Mouse (Mus musculus) ES-E14 (cell line): ENCODE data around the gene Lmntd1. TPM values are rescaled to one million over a fixed set of nuclear protein-coding genes. Genes with fewer than 3 reads are reported as not detected.

ENCODE experiments used
- DNase-seq: peaks from one replicate; pipeline ENCODE4 v3.0.0-alpha.2; 2013; ENCODE audit warnings: low read depth, low spot score
- H3K27ac ChIP-seq: 2 replicates; pipeline ENCODE4 v1.5.1; 2012; ENCODE audit warnings: low read depth, mild to moderate bottlenecking, low read length, moderate library complexity, mixed read lengths; ENCODE audit not compliant: poor library complexity, insufficient read depth, severe bottlenecking
- H3K36me3 ChIP-seq: 2 replicates; pipeline ENCODE4 v1.6.1; 2012; ENCODE audit warnings: mild to moderate bottlenecking, low read length, moderate library complexity, mixed read lengths; ENCODE audit not compliant: control insufficient read depth, poor library complexity, insufficient read depth, severe bottlenecking
- H3K4me1 ChIP-seq, 2 experiments: fragments of 150-350 bp in 1 of 2; sonication (generic) in 1 of 2; 2 replicates each; pipeline ENCODE4 v1.6.1; 2012; ENCODE audit warnings: low read length in 2 of 2, mild to moderate bottlenecking in 1 of 2, mixed read lengths in 1 of 2; ENCODE audit not compliant: control insufficient read depth in 2 of 2, insufficient read depth in 2 of 2, poor library complexity in 1 of 2
- H3K4me3 ChIP-seq, 2 experiments: fragments of 150-350 bp in 1 of 2; sonication (generic) in 1 of 2; 2 replicates each; pipeline ENCODE4 v1.5.1; 2012; ENCODE audit warnings: low read length in 2 of 2, low read depth in 1 of 2, mild to moderate bottlenecking in 1 of 2, mixed read lengths in 1 of 2; ENCODE audit not compliant: insufficient read depth in 1 of 2, poor library complexity in 1 of 2, severe bottlenecking in 1 of 2
- H3K9ac ChIP-seq: 2 replicates; pipeline ENCODE4 v1.6.1; 2012; ENCODE audit warnings: low read depth, mild to moderate bottlenecking, low read length, mixed read lengths; ENCODE audit not compliant: poor library complexity, insufficient read depth, severe bottlenecking
- H3K9me3 ChIP-seq: fragments of 150-350 bp; sonication (generic); 2 replicates; pipeline ENCODE4 v1.6.1; 2012; ENCODE audit warnings: low read depth, mild to moderate bottlenecking, low read length; ENCODE audit not compliant: control insufficient read depth, insufficient read depth
- CHD2 ChIP-seq: IDR thresholded peaks from 2 replicates; pipeline ENCODE4 v1.6.1; 2014; ENCODE audit warnings: mild to moderate bottlenecking, low read depth, low read length, inconsistent platforms
- HCFC1 ChIP-seq: IDR thresholded peaks from 2 replicates; pipeline ENCODE4 v1.6.1; 2012; ENCODE audit warnings: low read length, inconsistent platforms, borderline replicate concordance; ENCODE audit not compliant: insufficient read depth
- MAFK ChIP-seq: IDR thresholded peaks from 2 replicates; pipeline ENCODE4 v1.6.1; 2014; ENCODE audit warnings: mild to moderate bottlenecking, low read depth, low read length, inconsistent platforms; ENCODE audit not compliant: insufficient read depth
- ZC3H11A ChIP-seq: IDR thresholded peaks from 2 replicates; pipeline ENCODE4 v1.6.1; 2012; ENCODE audit warnings: low read depth, mild to moderate bottlenecking, inconsistent platforms, low read length, borderline replicate concordance
- ZNF384 ChIP-seq: IDR thresholded peaks from 2 replicates; pipeline ENCODE4 v1.6.1; 2012; ENCODE audit warnings: low read depth, low read length, inconsistent platforms
- in situ Hi-C, 2 experiments: fragments of 600-800 bp; cut with MboI; formaldehyde crosslinking; loops; one replicate each; pipeline ENCODE4 v1.15.1; 2025; ENCODE audit warnings: low sequenced_read_pairs in 2 of 2, inconsistent platforms in 1 of 2; ENCODE audit not compliant: unreplicated experiment in 2 of 2
- total RNA-seq: library from RNA; depleted of rRNA; stranded (reverse); fragments of 300-350 nt; gene quantifications from 2 replicates; pipeline ENCODE4 v1.2.3, GENCODE M21; 2012

Gene Lmntd1
- total RNA-seq, 1 experiment: not detected

DNA sequence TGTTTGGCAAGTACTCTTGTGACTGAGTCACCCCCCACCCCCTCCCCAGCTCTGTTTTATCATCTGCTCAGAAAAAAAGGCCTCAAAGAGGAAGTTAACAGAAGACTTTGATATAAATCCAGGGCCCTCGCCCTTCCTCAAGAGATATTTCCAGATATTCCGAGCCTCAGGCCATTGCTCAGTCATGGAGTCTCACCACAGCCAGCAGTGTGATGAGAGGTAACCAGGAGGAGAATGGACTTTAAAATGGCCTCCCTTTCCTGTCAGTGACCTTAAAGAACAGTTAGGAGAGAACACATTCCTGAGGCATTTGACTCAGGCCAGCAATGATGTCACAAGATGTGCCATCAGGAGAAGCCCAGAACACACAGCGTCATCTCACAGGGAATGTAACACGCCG is 175.3 kb downstream of the Lmntd1 start:
- Histone ChIP-seq H3K9me3 (no peaks in the 10 kb centered on the region), H3K4me3 (no peak overlapping the region), H3K27ac (no peak overlapping the region), H3K36me3 (no peaks in the 10 kb centered on the region), H3K9ac (no peak overlapping the region), H3K4me1 (peaks cover 0 to 2% of the 10 kb centered on the region in 2 experiments; a peak in 1 of 4 replicates)
- no peak for DNase-seq
- TF ChIP-seq ZNF384 (no peak), ZC3H11A (no peak), MAFK (no peak), CHD2 (no peak), HCFC1 (no peak)
- in situ Hi-C loops: no loop called here

DNA sequence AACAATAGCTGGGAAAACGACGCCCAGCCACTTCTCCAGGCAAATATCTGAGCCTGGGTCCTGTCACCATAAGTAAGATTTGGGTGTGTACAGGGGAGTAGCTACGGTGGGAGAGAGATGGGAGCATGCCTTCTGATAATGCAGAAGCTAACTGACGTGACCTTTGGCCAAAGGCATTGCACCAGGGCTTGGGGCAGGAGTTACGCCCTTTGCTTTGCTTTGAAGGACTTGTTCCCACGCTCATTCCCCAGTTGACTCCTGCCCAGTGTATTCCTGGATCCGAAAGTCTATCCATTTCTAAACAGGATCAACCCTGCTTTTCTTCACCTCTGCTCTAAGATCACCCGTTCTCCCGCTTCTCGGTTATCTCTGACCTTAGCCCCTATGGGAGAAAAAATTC is 178.4 kb downstream of the Lmntd1 start:
- no peaks in the 10 kb centered on the region for H3K36me3 ChIP-seq
- no peak overlapping the region for H3K27ac ChIP-seq
- peaks cover 0 to 2% of the 10 kb centered on the region in 2 experiments; a peak in 1 of 4 replicates for H3K4me1 ChIP-seq
- in situ Hi-C loops: no loop called here
- no peak overlapping the region for H3K9ac ChIP-seq
- H3K9me3 ChIP-seq: no peaks in the 10 kb centered on the region
- TF ChIP-seq MAFK (no peak), ZNF384 (no peak), ZC3H11A (no peak), HCFC1 (no peak), CHD2 (no peak)
- no peak for DNase-seq
- no peak overlapping the region for H3K4me3 ChIP-seq

DNA sequence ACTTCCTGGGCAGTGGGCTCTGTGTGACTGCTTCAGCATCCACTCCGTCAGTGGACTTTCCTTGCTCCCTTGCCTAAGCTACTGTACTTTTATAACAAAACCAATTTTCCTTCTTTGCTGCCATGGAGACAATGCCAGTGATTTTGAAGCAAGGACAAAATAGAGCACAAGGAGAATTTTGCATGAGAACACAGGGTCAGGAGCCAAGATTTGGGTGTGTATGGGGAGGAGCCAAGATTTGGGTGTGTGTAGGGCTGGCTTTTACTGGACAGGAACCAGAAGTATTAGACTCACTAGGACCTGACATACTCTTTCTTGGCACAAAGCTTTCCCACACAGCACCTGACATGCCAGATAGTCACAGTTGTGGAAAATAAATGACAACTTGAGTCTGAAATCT is 179.0 kb downstream of the Lmntd1 start:
- Histone ChIP-seq H3K9me3 (no peaks in the 10 kb centered on the region), H3K4me1 (peaks cover 0 to 2% of the 10 kb centered on the region in 2 experiments; a peak in 1 of 4 replicates), H3K9ac (no peak overlapping the region), H3K36me3 (no peaks in the 10 kb centered on the region), H3K4me3 (no peak overlapping the region), H3K27ac (no peak overlapping the region)
- no peak for DNase-seq
- in situ Hi-C loops: no loop called here
- no peak for TF ChIP-seq CHD2
- no peak for TF ChIP-seq MAFK
- no peak for TF ChIP-seq HCFC1
- no peak for TF ChIP-seq ZNF384
- TF ChIP-seq ZC3H11A: no peak

DNA sequence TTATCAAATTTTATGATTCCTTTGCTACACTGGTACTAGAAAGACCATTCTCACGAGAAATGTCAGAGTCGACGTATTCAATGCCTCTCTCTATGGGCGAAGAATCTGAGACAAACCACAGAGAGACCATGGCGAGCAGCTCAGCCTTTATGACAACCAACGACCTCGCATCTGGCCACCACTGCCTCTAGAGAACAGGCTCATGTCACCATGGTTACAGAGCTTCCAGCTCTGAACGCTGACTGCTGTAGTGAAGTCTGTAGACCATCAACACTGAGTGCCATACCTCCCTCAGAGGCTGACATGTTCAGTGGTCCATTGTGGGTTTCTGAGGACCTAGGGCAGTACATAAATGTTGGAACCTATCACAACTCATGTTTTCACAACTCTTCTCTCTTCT is 180.2 kb downstream of the Lmntd1 start:
- no peak for DNase-seq
- TF ChIP-seq ZNF384 (no peak), ZC3H11A (no peak), MAFK (no peak), CHD2 (no peak), HCFC1 (no peak)
- Histone ChIP-seq H3K9ac (no peak overlapping the region), H3K4me1 (peaks cover 0 to 2% of the 10 kb centered on the region in 2 experiments; a peak in 1 of 4 replicates), H3K27ac (no peak overlapping the region), H3K36me3 (no peaks in the 10 kb centered on the region), H3K9me3 (no peaks in the 10 kb centered on the region), H3K4me3 (no peak overlapping the region)
- in situ Hi-C loops: no loop called here
